Comparison of ENCODE assay signal across 20 mouse cellular contexts in the genomic region with DNA sequence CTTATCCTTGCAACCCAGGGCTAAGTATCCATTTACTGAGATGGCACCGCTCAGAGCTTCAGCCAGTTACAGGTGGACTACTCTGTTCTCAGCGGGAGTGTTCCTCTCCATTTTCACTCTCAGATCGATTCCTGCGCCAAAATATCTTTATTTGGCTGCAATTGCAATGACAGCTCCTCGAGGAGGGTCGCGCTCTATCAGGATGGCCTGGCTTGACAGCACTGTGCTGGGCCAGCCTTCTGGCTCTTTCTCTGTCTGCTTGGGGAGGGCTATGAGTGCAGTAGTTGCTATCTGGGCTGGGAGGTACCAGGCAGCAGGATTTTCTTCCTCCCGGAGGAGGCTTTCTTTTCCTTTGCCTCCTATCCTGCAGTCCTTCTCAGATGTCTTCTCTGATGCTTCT. TPM values are rescaled to one million over a fixed set of nuclear protein-coding genes. Genes with fewer than 3 reads are reported as not detected.
A peak's percentile ranks its signal among the peaks of the same experiment; 100 is the strongest.
DNase-seq lines count a peak whose midpoint lies in the region; ATAC-seq and TF ChIP-seq lines count a peak whose summit lies in the region.
"Had no signal": no experiment of that assay in that cellular context is flagged by ENCODE, and none has a peak within 500 bp of the region (broad histone marks: within the 10 kb centered on the region; RNA-seq: fewer than 3 reads in every experiment).

No protein-coding gene starts in this region.

- peak; percentile 70 for DNase-seq in cerebellum, postnatal 10 days
- no peak for DNase-seq in cerebellum, adult 9-11 months
- no peak for DNase-seq in forebrain, postnatal 0 days
- no peak for DNase-seq in hindbrain, postnatal 0 days (ENCODE audit: low spot score)
- peak; percentile 40 for DNase-seq in midbrain, postnatal 0 days (ENCODE audit: low spot score)
- DNase-seq: adrenal gland, adult 8-10 months; adrenal gland, postnatal 36 days; B cell, adult 2 months; cerebellum, adult 8-10 months; gastrocnemius, postnatal 36 days; heart, adult 11 months; heart, postnatal 36 days had no signal

- WGBS in forebrain, postnatal 0 days, result 70% methylated on average over 8 of the region's 8 CpGs
- 79% methylated on average over 8 of the region's 8 CpGs for WGBS in forebrain, embryonic 16.5 days
- whole genome bisulfite sequencing in hindbrain, postnatal 0 days, result 66% methylated on average over 8 of the region's 8 CpGs
- WGBS in hindbrain, embryonic 13.5 days, result 90% methylated on average over 8 of the region's 8 CpGs
- 81% methylated on average over 8 of the region's 8 CpGs for WGBS in midbrain, postnatal 0 days
- 84% methylated on average over 8 of the region's 8 CpGs for WGBS in midbrain, embryonic 13.5 days

- ATAC-seq in forebrain, postnatal 0 days, result 0 out of 2 replicates have a peak, but pooled peaks have one; percentile 23
- no peak for ATAC-seq in forebrain, embryonic 16.5 days
- peak; percentile 81 for ATAC-seq in hindbrain, postnatal 0 days
- no peak for ATAC-seq in hindbrain, embryonic 13.5 days (ENCODE audit: low FRiP score)
- peak; percentile 70; the same call in 1 of the 2 replicates for ATAC-seq in midbrain, postnatal 0 days (ENCODE audit: low FRiP score)
- no peak for ATAC-seq in midbrain, embryonic 13.5 days
- ATAC-seq: CD4-positive, CD25-positive, alpha-beta regulatory T cell, adult 4 months; intestine, embryonic 16.5 days had no signal

- no peaks in the 10 kb centered on the region for H3K9me3 ChIP-seq in forebrain, postnatal 0 days (ENCODE audit: low read length)
- no peaks in the 10 kb centered on the region for H3K9me3 ChIP-seq in forebrain, embryonic 16.5 days (ENCODE audit: control insufficient read depth, low read length)
- no peaks in the 10 kb centered on the region for H3K9me3 ChIP-seq in hindbrain, postnatal 0 days (ENCODE audit: low read length)
- H3K9me3 ChIP-seq in hindbrain, embryonic 13.5 days, result no peaks in the 10 kb centered on the region
- H3K9me3 ChIP-seq in midbrain, postnatal 0 days (ENCODE audit: low read length), result no peaks in the 10 kb centered on the region
- no peaks in the 10 kb centered on the region for H3K9me3 ChIP-seq in midbrain, embryonic 13.5 days
- H3K9me3 ChIP-seq: forebrain, embryonic 12.5 days; G1E; heart, embryonic 13.5 days had no signal

- no peak for TF ChIP-seq CTCF in forebrain, postnatal 0 days (IDR thresholded peaks at IDR 0.05; ENCODE audit: low read depth)
- no peak for TF ChIP-seq CTCF in hindbrain, postnatal 0 days (IDR thresholded peaks at IDR 0.05; ENCODE audit: low read depth)
- no peak for TF ChIP-seq CTCF in midbrain, postnatal 0 days (IDR thresholded peaks at IDR 0.05)

- H3K4me2 ChIP-seq in forebrain, postnatal 0 days (ENCODE audit: low read depth), result no peak overlapping the region
- no peak overlapping the region for H3K4me2 ChIP-seq in forebrain, embryonic 16.5 days (ENCODE audit: low read length)
- H3K4me2 ChIP-seq in hindbrain, postnatal 0 days (ENCODE audit: low read depth, low read length), result no peak overlapping the region
- no peak overlapping the region for H3K4me2 ChIP-seq in hindbrain, embryonic 13.5 days
- H3K4me2 ChIP-seq in midbrain, postnatal 0 days (ENCODE audit: low read depth, low read length, poor library complexity, severe bottlenecking), result no peak overlapping the region
- H3K4me2 ChIP-seq in midbrain, embryonic 13.5 days (replicated peaks), result no peak overlapping the region
- H3K4me2 ChIP-seq: forebrain, embryonic 12.5 days; heart, embryonic 13.5 days had no signal

- H3K27ac ChIP-seq in forebrain, postnatal 0 days (ENCODE audit: low read depth, low read length), result no peak overlapping the region
- no peak overlapping the region for H3K27ac ChIP-seq in forebrain, embryonic 16.5 days (ENCODE audit: low read length)
- H3K27ac ChIP-seq in hindbrain, postnatal 0 days, result no peak overlapping the region
- no peak overlapping the region for H3K27ac ChIP-seq in hindbrain, embryonic 13.5 days
- no peak overlapping the region for H3K27ac ChIP-seq in midbrain, postnatal 0 days (ENCODE audit: low read depth, low read length)
- H3K27ac ChIP-seq in midbrain, embryonic 13.5 days, result no peak overlapping the region
- H3K27ac ChIP-seq: forebrain, embryonic 12.5 days; heart, embryonic 13.5 days had no signal

- no peaks in the 10 kb centered on the region for H3K27me3 ChIP-seq in forebrain, postnatal 0 days (ENCODE audit: insufficient read depth, low read length)
- no peaks in the 10 kb centered on the region for H3K27me3 ChIP-seq in forebrain, embryonic 16.5 days (replicated peaks; ENCODE audit: control insufficient read depth, insufficient read depth, low read length)
- no peaks in the 10 kb centered on the region for H3K27me3 ChIP-seq in hindbrain, postnatal 0 days (ENCODE audit: insufficient read depth, low read length)
- no peaks in the 10 kb centered on the region for H3K27me3 ChIP-seq in hindbrain, embryonic 13.5 days
- no peaks in the 10 kb centered on the region for H3K27me3 ChIP-seq in midbrain, postnatal 0 days (ENCODE audit: insufficient read depth, low read length)
- H3K27me3 ChIP-seq in midbrain, embryonic 13.5 days, result no peaks in the 10 kb centered on the region
- H3K27me3 ChIP-seq: forebrain, embryonic 12.5 days; heart, embryonic 13.5 days had no signal

- H3K9ac ChIP-seq in forebrain, postnatal 0 days, result no peak overlapping the region
- H3K9ac ChIP-seq in forebrain, embryonic 16.5 days (replicated peaks; ENCODE audit: low read depth, low read length), result no peak overlapping the region
- H3K9ac ChIP-seq in hindbrain, postnatal 0 days (replicated peaks; ENCODE audit: low read length), result no peak overlapping the region
- H3K9ac ChIP-seq in hindbrain, embryonic 13.5 days, result no peak overlapping the region
- no peak overlapping the region for H3K9ac ChIP-seq in midbrain, postnatal 0 days (replicated peaks; ENCODE audit: low read length, poor library complexity, severe bottlenecking)
- no peak overlapping the region for H3K9ac ChIP-seq in midbrain, embryonic 13.5 days (replicated peaks)
- H3K9ac ChIP-seq: forebrain, embryonic 12.5 days; heart, embryonic 13.5 days had no signal

- no peak overlapping the region for H3K4me3 ChIP-seq in forebrain, postnatal 0 days (ENCODE audit: low read depth, low read length)
- H3K4me3 ChIP-seq in forebrain, embryonic 16.5 days (replicated peaks; ENCODE audit: low read length), result no peak overlapping the region
- no peak overlapping the region for H3K4me3 ChIP-seq in hindbrain, postnatal 0 days (ENCODE audit: low read length)
- H3K4me3 ChIP-seq in hindbrain, embryonic 13.5 days, result no peak overlapping the region
- H3K4me3 ChIP-seq in midbrain, postnatal 0 days (ENCODE audit: low read depth, low read length), result no peak overlapping the region
- H3K4me3 ChIP-seq in midbrain, embryonic 13.5 days (replicated peaks), result no peak overlapping the region
- H3K4me3 ChIP-seq: forebrain, embryonic 12.5 days; heart, embryonic 13.5 days had no signal

- no peaks in the 10 kb centered on the region for H3K4me1 ChIP-seq in forebrain, postnatal 0 days (ENCODE audit: insufficient read depth)
- H3K4me1 ChIP-seq in forebrain, embryonic 16.5 days (replicated peaks; ENCODE audit: control insufficient read depth, insufficient read depth, low read length), result peaks cover 9% of the 10 kb centered on the region
- H3K4me1 ChIP-seq in hindbrain, postnatal 0 days (ENCODE audit: insufficient read depth, low read length), result 0 out of 2 replicates have a peak, but pooled peaks cover 4% of the 10 kb centered on the region
- peaks cover 16% of the 10 kb centered on the region for H3K4me1 ChIP-seq in hindbrain, embryonic 13.5 days (replicated peaks)
- no peaks in the 10 kb centered on the region for H3K4me1 ChIP-seq in midbrain, postnatal 0 days (ENCODE audit: insufficient read depth, low read length)
- H3K4me1 ChIP-seq in midbrain, embryonic 13.5 days (replicated peaks), result no peaks in the 10 kb centered on the region
- H3K4me1 ChIP-seq: heart, embryonic 13.5 days had no signal

- H3K36me3 ChIP-seq in forebrain, postnatal 0 days (ENCODE audit: insufficient read depth), result no peaks in the 10 kb centered on the region
- no peaks in the 10 kb centered on the region for H3K36me3 ChIP-seq in forebrain, embryonic 16.5 days (ENCODE audit: control insufficient read depth, insufficient read depth)
- H3K36me3 ChIP-seq in hindbrain, postnatal 0 days (ENCODE audit: insufficient read depth, low read length), result no peaks in the 10 kb centered on the region
- 0 out of 2 replicates have a peak, but pooled peaks cover 2% of the 10 kb centered on the region for H3K36me3 ChIP-seq in hindbrain, embryonic 13.5 days
- H3K36me3 ChIP-seq in midbrain, postnatal 0 days (ENCODE audit: insufficient read depth, low read length), result no peaks in the 10 kb centered on the region
- 0 out of 2 replicates have a peak, but pooled peaks cover 2% of the 10 kb centered on the region for H3K36me3 ChIP-seq in midbrain, embryonic 13.5 days
- H3K36me3 ChIP-seq: forebrain, embryonic 12.5 days; G1E had no signal

RNA-seq across cellular contexts. Expression of a gene that starts 57.9 kb away (rescaled TPM):
- total RNA-seq in forebrain, postnatal 0 days (2014; rRNA removed), result 210 and 234 TPM in 2 replicates
- polyA plus RNA-seq in forebrain, postnatal 0 days (2015; fragmentation: Nextera tagmentation; extraction: Ambion mirVana), result 147 and 192 TPM in 2 replicates
- 122 and 145 TPM in 2 replicates for polyA plus RNA-seq in forebrain, embryonic 16.5 days (2015; fragmentation: Nextera tagmentation; extraction: Ambion mirVana)
- 320 and 325 TPM in 2 replicates for total RNA-seq in hindbrain, postnatal 0 days (2014; rRNA removed)
- 288 and 331 TPM in 2 replicates for polyA plus RNA-seq in hindbrain, postnatal 0 days (2015; fragmentation: Nextera tagmentation; extraction: Ambion mirVana)
- polyA plus RNA-seq in hindbrain, embryonic 13.5 days (2015; fragmentation: Nextera tagmentation; extraction: Ambion mirVana), result 161 and 176 TPM in 2 replicates
- 166 and 195 TPM in 2 replicates for total RNA-seq in midbrain, postnatal 0 days (2014; rRNA removed)
- polyA plus RNA-seq in midbrain, postnatal 0 days (2015; fragmentation: Nextera tagmentation; extraction: Ambion mirVana), result 145 and 147 TPM in 2 replicates
- 76.4 and 85.4 TPM in 2 replicates for polyA plus RNA-seq in midbrain, embryonic 13.5 days (2015; fragmentation: Nextera tagmentation; extraction: Ambion mirVana)
- polyA plus RNA-seq: G1E had no signal

Comparison
In these comparisons a context has a peak if more than half of its experiments do, and no peak if none do; other contexts are left out.
1. DNase-seq: peak in cerebellum, postnatal 10 days (2 of 2) and midbrain, postnatal 0 days (single experiment); none in cerebellum, adult 9-11 months (single experiment), forebrain, postnatal 0 days (single experiment) and hindbrain, postnatal 0 days (single experiment).
2. ATAC-seq: peak in forebrain, postnatal 0 days (single experiment), hindbrain, postnatal 0 days (single experiment) and midbrain, postnatal 0 days (single experiment); none in forebrain, embryonic 16.5 days (single experiment), hindbrain, embryonic 13.5 days (single experiment) and midbrain, embryonic 13.5 days (single experiment).